Mouse (Mus musculus) thymus, postnatal 10 days (tissue): ENCODE data around the gene Hist1h2br.
"Not testable (repeated sequence)": the region's sequence is repeated elsewhere in the genome, so short reads cannot be mapped to it uniquely, and the experiment has no call there.

ENCODE experiments used
- DNase-seq, 2 experiments: peaks; one replicate each; pipeline ENCODE4 v3.0.0; 2021; ENCODE audit warnings: low spot score in 2 of 2

Hist1h2br gene

DNA sequence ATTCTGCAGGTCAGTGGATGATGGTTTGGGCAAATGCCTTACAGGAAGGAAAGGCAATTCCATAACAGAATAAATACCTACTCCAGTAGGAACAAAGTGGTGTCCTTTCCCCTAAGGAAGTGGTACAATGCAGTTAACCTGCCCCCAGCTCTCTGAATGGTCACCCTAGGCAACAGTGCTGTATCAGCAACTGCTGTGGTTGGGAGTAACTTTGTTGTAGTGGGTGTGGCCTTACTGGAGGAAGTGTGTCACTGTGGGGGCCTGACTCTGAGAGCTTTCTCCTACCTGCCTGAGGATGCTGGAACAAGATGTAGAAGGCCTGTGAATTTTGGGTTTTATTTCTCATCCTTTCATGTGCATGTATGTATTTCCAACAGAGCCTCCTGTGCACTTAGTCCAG, 12.8 kb downstream of the Hist1h2br start:
- DNase-seq = not testable (repeated sequence)

DNA sequence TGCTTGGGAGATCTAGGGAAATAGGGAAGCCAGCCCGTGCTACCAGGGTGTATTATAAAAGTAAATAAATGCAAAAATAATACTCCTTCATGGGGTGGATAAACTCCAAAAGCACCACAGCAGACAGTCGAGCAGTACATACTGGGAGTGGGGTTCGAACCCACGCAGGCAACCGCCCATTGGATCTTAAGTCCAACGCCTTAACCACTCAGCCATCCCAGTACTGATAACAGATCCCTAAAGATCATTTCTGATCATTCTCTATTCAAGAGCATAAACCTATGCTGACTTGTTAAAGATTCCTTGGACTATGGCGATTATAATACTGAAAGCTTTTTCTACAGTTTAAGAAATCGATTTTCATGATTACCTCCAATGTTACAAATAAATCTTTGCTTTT, 14.3 kb downstream of the Hist1h2br start:
- no peak for DNase-seq

DNA sequence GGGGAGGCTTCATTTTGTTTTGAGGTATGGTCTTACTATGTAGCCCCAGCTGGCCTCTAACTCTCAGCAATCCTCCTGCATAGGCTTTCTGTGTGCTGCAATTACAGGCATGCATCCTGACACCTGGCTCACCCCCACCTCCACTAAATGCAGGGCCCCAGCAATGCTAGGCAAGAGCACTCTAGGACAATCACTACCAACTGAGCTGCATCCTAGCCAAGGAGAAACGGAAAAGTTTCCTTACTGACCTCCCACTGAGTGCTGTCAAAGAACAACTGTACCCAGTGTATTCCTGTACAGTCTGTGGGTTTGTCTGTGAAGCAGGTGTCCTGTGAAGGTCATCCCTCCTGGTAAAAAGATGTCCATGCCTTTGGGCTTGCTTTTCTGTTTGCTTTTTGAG, 17.2 kb downstream of the Hist1h2br start:
- not testable (repeated sequence) for DNase-seq

DNA sequence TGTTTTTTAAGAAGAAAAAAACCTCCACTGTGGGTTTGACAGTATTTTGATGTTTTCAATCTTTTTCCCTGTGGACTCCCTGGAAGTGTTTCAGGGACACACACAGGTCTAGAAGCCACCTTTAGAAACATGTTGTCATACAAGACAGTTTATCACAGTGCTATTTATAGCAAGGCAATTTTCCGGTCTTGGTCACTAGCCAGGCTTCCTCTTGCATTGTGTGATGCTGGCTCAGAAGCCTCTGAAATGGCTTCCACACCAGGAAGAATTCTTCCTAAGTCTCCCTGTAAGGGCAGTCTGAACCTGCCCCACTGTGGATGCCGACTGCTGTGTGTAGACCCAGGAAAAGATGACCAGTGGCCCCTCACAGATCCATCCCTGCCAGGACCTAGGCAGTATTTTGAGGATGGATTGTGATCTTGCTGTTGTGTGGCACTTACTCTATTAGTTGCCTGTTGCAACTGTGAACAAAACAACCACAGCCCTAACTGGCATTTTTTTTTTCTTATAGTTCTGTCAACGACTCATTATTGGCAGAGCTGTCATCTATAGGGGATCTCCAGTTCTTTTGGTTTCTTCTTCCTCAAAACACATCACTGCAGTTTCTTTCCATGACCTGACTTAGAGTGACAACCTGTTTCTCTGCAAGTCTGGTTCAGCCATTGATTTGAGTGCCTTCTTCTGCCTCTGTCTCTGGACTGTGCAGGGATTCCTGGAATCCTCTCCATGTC, 18.8 kb downstream of the Hist1h2br start:
- DNase-seq = no peak

DNA sequence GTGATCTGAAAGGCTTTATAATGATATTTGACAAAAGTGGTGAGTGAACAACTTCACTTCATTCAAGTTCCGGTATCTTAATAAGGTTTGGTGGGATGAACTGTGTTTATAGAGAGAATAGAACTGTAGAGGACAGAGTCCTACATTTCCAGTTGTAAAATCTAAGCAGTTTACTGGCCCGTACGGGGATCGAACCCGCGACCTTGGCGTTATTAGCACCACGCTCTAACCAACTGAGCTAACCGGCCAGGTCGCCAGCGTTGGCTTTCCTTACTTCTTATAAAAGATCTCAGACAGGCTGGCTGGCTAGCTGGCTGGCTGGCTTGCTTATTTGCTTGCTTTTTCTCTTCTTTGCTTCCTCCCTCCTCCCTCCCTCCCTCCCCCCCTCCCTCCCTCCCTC, 21.6 kb downstream of the Hist1h2br start:
- peak; percentile 34 to 52 for DNase-seq

DNA sequence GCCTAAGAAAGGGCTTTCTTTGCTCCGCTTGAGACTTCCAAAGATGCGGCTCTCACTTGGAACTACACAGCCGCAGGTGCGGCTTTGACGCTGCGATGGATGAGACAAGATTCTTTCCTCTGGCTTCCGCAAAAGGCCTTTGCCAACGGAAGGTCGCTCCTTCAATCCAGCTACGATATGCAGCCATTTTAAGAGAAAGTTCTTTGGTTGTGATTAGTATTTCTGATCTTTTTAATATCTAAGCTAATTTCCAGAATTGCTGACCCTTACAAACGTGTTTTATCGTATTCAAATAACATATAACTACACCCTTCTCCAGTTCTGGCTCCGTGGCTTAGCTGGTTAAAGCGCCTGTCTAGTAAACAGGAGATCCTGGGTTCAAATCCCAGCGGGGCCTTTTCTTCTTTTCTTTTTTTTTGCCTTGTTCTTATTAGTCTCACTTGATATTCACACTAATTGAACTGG, 22.2 kb downstream of the Hist1h2br start:
- DNase-seq = peak in 1 of 2 experiments; percentile 21

DNA sequence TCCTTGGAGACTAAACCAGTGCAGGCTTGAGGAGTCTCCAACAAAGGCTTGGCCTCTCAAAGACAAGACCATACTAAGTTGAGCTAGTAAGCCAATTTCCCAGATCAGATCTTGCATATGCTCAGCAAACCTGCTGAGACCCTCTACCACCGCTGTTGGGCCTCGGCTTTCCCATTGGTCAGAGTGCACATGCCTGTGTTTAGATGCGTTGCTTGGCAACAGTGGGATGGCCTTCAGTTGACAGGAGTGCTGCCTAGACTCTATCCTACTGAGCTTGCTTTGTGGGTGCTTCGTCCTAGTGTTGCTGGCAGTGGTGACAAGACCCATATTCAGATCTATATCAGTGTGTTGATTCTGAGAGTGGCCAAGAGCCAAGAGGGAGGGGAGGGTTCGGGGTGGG, 28.1 kb downstream of the Hist1h2br start:
- no peak for DNase-seq

DNA sequence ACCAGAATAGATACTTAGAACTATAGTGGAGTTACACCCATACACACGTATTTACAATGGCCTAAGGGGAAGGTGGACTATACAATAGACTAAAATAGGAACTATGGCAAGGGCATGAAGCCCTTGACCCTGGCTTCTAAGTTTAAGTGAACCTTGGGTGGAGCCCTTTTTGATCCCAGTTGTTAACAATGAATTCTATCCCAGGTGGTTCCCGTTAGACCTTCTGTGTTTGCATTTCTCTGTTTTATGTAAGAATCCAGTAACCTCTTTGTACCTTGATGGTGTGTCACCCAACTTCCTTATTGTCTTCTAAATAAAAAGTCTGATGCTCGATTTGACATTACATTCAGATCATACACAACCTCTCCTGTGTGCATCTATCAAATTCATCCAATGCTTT, 32.0 kb downstream of the Hist1h2br start:
- DNase-seq = not testable (repeated sequence)

DNA sequence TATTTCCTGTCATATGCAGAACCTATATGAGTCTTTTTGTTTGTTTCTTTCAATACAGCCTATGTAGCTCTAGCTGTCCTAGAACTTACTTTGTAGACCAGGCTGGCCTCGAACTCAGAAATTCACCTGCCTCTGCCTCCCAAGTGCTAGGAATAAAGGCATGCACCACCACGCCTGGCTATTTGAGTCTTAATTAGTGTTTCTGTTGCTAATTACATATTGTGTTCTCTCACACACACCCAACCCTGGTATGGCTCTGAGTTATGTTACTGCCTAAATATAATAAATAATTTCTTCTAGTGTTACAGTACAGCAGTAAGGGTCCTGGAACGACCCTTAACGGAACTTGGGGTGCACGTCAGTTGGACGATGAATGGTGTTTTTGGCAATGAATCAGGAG, 47.2 kb downstream of the Hist1h2br start:
- DNase-seq = no peak

DNA sequence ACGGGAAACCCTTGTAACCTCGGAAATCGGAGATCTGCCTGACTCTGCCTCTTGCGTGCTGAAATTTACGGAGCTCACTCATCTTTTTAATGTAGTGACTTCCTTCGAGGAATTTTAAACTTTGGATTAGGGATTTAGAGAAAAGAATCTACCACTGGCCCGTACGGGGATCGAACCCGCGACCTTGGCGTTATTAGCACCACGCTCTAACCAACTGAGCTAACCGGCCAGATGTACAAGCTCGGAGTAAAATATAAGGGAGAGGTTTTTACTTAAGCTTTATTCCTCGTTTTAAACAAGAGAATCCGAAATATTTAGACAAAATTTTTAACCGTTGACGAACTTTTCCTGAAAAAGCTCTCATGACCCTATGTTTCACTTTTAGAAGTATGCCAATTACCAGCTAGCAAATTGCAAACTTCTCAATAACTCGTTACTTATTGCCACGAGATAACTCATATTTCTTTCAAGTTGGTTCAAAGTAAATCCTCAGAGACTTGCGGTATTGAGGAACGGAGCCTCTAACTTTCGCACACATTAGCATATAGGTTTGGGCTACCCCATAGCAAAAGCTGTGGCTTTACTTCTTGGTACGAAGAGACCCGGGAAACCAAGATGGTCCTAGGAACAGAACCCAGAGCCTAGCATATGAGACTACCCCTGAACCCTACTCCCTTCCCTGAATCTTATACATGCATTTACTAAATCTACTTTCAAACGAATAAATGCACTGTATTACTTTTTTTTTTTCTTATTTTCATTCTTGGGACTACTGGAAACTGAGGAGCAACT, 48.5 kb downstream of the Hist1h2br start:
- no peak for DNase-seq

DNA sequence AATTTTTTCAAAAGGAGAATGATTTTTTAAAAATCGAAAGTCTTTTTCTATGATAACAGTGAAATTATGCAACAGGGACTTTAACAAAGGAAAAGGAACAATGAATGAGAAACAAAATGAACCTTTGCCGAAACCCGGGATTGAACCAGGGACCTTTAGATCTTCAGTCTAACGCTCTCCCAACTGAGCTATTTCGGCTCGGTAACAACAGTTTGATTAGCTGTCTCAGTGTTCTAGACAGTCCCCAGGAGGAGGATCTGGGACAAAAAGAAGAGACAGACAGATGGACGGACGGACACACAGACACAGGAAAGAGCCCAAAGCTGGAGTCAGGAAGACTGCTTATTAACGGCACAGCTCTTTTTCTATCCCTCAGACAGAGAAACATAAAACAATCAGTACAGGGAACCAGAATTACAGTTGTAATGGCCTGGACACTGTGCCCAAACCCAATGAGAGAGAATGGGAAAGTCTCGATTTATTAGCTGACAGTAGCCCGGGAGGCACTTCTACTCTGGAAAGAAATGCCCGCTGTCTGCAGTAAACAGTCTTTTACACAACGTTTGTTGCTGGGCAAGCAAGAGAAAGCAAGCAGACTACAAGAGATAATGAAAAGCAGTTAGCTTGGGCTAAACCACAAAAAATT, 49.3 kb downstream of the Hist1h2br start:
- DNase-seq = no peak

DNA sequence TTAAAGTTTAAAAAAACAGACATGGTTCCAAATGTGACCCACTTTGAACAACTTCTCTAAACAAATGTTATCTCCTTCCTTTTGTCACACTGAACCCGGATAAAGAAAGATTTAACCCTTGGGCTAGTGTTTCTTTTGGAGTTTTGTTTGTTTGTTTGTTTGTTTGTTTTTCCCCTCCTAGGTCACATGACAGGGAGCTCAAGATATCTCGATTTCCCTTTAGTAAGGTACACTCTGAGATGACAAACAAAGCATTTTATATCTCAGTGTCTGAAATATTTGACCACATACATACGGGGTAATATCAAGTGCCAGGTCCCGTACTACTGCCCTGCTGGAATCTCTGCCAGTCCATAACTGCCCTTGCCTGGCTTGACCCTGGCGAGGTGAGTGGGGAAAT, 49.9 kb downstream of the Hist1h2br start:
- DNase-seq = no peak

DNA sequence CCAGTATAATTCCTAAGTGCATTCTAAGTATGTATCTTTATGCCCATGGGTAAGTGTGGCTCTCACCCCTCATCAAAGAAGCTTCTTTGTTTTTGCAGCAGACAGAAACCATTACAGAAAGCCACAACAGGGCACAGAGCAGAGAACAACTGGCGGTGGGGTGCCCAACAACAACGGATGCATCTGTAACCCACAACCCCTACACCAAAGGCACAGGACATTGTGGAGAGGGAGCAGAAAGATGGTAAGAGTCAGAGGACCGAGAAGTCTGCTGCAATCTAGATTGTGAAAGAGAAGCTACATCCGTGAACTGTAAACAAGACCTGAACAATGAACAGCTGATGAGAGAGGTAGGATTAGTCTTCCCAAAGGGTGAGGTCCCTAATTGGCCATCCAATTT, 51.0 kb downstream of the Hist1h2br start:
- no peak for DNase-seq
